Mouse (Mus musculus) gastrocnemius, adult 8-10 months (tissue): ENCODE results near the gene Pwwp2b. TPM values are rescaled to one million over a fixed set of nuclear protein-coding genes. Genes with fewer than 3 reads are reported as not detected.

Source experiments
- DNase-seq, 2 experiments: peaks; one replicate each; pipeline ENCODE4 v3.0.0; 2022; ENCODE audit warnings: low spot score in 2 of 2
- total RNA-seq, 4 experiments: library from RNA; stranded (reverse); gene quantifications; 2 replicates each; pipeline ENCODE4 v1.2.4; 2022

Pwwp2b gene
- total RNA-seq, 4 experiments from 2014 or later, result 3.6 to 5.5 (median 3.6) TPM

DNA sequence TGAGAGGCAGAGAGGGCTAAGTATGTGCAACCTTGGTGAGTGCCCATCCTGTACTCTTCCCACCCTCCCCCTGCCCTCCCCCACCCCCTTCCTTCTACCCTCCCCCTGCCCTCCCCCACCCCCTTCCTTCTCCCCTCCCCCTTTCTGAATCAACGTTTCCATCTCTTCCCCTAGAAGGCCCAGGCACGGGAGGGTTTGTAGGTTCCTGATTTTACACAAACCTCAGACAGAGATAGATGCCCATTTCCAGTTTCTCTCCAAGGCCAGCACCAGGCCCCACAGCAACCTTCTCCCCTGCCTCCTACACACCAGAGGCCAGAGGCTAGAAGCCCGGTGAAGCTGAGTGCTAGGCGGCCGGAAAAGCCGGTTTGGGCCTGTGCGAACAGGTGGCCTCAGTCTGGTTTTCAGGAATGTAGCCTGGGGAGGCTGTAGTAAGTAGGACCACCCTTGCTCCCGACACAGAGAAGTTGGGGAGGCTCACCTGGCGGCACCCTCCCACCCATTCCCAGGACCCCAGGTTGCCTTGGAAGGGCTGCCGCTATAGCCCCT lies 48.3 kb downstream of the Pwwp2b start:
- DNase-seq, result no peak

DNA sequence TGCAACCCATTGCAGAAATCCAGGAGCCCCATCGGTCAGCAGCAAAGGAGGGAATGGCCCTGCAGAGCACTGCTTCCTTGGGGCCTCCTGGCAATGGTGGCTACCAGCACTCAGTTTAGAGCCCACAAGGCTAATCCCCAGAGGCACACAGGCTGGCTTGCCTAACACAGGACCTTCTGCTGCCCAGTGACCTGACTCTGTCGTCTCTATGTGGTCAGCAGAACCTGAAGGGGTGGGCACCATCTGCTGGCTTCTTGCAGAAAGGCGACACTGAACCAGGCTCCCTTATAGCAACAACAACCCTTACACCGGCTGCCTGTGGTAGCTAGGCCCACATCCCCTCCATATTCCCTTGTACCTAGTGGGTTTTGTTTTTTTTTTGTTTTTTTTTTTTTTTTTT lies 50.2 kb downstream of the Pwwp2b start:
- no peak for DNase-seq

- DNase-seq, result peak; percentile 60 to 69
Measured at GRCm38 (mm10) chr7:139299424-139299823, 51.1 kb downstream of the Pwwp2b start.

- DNase-seq, result no peak
Measured at GRCm38 (mm10) chr7:139300423-139300822, 52.1 kb downstream of the Pwwp2b start.

GRCm38 (mm10) chr7:139301505-139301904 lies 53.2 kb downstream of the Pwwp2b start:
- DNase-seq, result no peak

- DNase-seq, result no peak
Measured at GRCm38 (mm10) chr7:139302314-139302713, 54.0 kb downstream of the Pwwp2b start.

- peak; percentile 80 to 82 for DNase-seq
Measured at GRCm38 (mm10) chr7:139303280-139304011, 55.2 kb downstream of the Pwwp2b start.

- no peak for DNase-seq
Measured at GRCm38 (mm10) chr7:139304322-139304721, 56.0 kb downstream of the Pwwp2b start.

DNA sequence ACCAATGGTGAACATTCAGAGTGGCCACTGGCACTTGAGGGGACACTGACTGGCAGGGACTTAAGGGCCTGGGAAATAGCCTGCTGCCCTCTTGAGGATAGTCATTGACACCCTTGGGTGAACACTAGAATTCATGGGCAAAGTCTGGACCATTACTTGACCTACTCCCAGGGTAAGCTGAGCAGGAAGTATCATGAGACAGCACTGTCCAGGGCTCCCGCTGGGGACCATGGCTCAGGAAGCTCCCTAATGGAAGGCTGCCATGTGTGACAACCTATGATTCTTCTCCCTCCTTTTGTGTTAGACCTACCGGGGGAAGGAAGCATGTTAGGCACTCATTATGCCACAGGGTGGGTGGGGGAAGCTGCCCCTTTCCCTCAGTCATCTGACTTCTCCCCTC lies 58.8 kb downstream of the Pwwp2b start:
- no peak for DNase-seq

DNA sequence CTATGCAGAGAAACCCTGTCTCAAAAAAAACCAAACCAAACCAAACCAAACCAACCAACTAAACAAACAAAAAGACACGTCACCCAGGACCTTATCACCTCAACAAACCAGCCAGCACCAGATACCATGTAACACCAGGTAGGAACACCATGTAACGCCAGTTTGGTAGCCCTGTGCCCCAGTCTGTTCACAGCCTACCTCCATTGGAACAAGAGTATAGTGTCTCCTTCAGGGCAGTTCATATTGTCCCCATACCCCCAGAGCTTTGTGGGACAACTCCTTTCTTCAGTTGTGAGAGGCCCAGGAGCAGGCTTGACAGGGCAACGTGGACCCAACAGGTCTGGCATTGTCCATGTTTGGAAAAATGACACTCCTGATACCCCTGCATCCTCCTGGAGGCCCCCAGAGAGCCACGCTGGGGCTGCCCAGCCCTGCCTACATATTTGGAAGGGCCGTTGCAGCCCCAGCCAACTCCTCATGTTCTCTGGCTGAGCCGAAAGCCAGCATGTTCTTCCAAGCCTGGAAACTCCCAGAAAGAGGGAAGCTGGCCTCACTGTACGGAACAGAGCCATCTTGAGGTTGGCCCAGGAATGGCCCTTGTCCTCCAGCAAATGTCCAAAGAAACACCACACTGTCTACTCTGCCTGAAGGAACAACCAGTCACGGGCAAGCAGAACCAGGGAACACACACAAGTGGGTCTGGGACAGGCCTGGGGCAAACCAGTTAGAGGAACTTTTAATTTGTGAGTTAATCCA lies 60.0 kb downstream of the Pwwp2b start:
- DNase-seq, result peak; percentile 72 to 77

DNA sequence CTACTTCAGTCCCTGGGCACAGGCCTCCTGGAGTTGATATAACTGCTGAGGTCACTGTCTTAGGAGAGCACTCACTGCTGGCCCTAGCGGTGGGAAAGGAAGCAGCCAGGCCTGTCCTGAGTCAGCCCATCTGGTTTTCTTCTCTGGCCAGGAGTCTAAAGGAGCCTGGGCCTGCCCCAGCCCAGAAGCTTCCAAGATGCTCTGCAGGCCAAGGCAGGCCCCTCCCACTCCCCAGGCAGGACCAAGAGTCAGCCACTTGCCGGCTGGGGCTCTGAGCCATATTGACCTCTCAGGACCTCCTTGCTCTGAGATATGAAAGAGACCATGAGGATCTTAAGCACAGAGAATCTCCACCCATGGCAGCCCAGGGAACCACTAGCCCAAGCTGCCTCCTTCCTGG lies 60.8 kb downstream of the Pwwp2b start:
- peak; percentile 76 to 87 for DNase-seq

GRCm38 (mm10) chr7:139310487-139310951 lies 62.2 kb downstream of the Pwwp2b start:
- no peak for DNase-seq

DNA sequence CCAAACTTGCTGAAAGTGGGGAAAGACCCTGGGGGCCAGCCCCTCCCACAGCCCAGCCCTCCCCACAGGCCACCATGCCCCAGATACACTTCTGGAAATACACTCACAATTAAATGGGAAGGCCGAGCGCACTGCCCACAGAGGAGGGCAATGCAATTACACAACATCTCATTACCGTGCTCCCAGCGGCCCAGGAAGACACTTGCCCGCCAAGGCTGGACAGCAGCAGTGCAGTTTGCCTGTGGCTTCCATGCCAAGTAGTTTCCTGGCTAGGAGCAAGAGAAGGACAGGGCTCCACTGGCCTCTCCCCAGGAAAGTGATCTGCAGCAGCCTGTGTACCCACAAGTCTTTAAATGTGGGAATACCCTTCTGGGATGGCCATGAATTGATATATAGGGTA lies 64.4 kb downstream of the Pwwp2b start:
- peak in 1 of 2 experiments; percentile 59 for DNase-seq

- DNase-seq, result no peak
Measured at GRCm38 (mm10) chr7:139313413-139313812, 65.1 kb downstream of the Pwwp2b start.

GRCm38 (mm10) chr7:139314716-139315115 lies 66.4 kb downstream of the Pwwp2b start:
- DNase-seq, result no peak

DNA sequence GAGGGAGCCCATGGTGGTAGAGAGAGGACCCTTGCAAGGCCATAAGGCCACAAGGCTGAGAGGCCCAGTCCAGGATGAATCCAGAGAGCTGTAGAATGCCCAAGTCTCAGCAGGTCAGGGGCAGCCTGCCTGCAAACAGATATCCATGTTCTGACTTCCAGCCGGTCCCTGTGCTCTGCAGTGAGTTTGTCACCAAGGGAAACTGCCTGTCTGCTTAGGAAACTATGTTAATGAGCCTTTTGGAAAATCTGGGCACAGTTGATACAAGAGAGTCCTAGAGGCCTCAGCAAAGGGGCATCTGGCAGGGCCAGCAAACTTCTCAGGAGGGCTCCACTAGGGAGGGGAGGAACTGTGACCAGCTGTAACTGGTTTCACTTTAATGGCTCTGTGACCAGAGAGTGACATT lies 70.7 kb downstream of the Pwwp2b start:
- no peak for DNase-seq

Other genes with a start within 250 kb of the Pwwp2b start
- under 1 TPM in 2 of 4 experiments, not detected in 2; 0.11 to 0.12 TPM for gene Dpysl4, start 162.5 kb upstream of the Pwwp2b start, total RNA-seq
- 1 to 10 TPM; 1.2 to 2.8 (median 2.2) TPM for gene Lrrc27, start 35.5 kb upstream of the Pwwp2b start, total RNA-seq
- under 1 TPM in 2 of 4 experiments, not detected in 2; 0.13 to 0.20 TPM for gene Stk32c, start 35.2 kb upstream of the Pwwp2b start, total RNA-seq
- gene Inpp5a, start 140.6 kb downstream of the Pwwp2b start, total RNA-seq, result 10 to 100 TPM; 74.7 to 91.2 (median 87.5) TPM